Mouse (Mus musculus): ENCODE results near the gene Tmem107. TPM values are rescaled to one million over a fixed set of nuclear protein-coding genes. Genes with fewer than 3 reads are reported as not detected.

Gene Tmem107
- polyA plus RNA-seq, 1 experiment, result 63.5 TPM

- TF ChIP-seq GATA1 (IDR thresholded peaks at IDR 0.05; ENCODE audit: low read length), result no peak
Measured at GRCm38 (mm10) chr11:69117737-69118695, 47.4 kb downstream of the Tmem107 start.

GRCm38 (mm10) chr11:69118765-69119164, 48.2 kb downstream of the Tmem107 start:
- TF ChIP-seq GATA1 (IDR thresholded peaks at IDR 0.05; ENCODE audit: low read length), result no peak

- no peak for TF ChIP-seq GATA1 (IDR thresholded peaks at IDR 0.05; ENCODE audit: low read length)
Measured at GRCm38 (mm10) chr11:69119446-69120155, 49.0 kb downstream of the Tmem107 start.

- no peak for TF ChIP-seq GATA1 (IDR thresholded peaks at IDR 0.05; ENCODE audit: low read length)
Measured at GRCm38 (mm10) chr11:69120221-69121000, 49.8 kb downstream of the Tmem107 start, which contains the start of gene Hes7. Hes7 (plus strand) TSS chr11:69120404.

GRCm38 (mm10) chr11:69121001-69121740, 50.6 kb downstream of the Tmem107 start:
- TF ChIP-seq GATA1 (IDR thresholded peaks at IDR 0.05; ENCODE audit: low read length), result no peak

- no peak for TF ChIP-seq GATA1 (IDR thresholded peaks at IDR 0.05; ENCODE audit: low read length)
Measured at GRCm38 (mm10) chr11:69121741-69122335, 51.2 kb downstream of the Tmem107 start.

- TF ChIP-seq GATA1 (IDR thresholded peaks at IDR 0.05; ENCODE audit: low read length), result no peak
Measured at GRCm38 (mm10) chr11:69122336-69122951, 51.8 kb downstream of the Tmem107 start, which contains the start of gene 9130213A22Rik. 9130213A22Rik (minus strand) TSS chr11:69122589.

Other genes with a start within 250 kb of the Tmem107 start
- 29.4 and 40.1 TPM in 2 replicates for gene Ndel1, start 198.9 kb upstream of the Tmem107 start, polyA plus RNA-seq (2012)
- gene Rnf222, start 182.3 kb upstream of the Tmem107 start, polyA plus RNA-seq (2012), result not detected in 2 replicates
- 180 and 197 TPM in 2 replicates for gene Rpl26, start 169.2 kb upstream of the Tmem107 start, polyA plus RNA-seq (2012)
- not detected in 2 replicates for gene Odf4, start 143.7 kb upstream of the Tmem107 start, polyA plus RNA-seq (2012)
- gene Arhgef15, start 113.3 kb upstream of the Tmem107 start, polyA plus RNA-seq (2012), result not detected in 2 replicates
- 1.2 and 1.5 TPM in 2 replicates for gene Slc25a35, start 102.7 kb upstream of the Tmem107 start, polyA plus RNA-seq (2012)
- gene Rangrf, start 95.6 kb upstream of the Tmem107 start, polyA plus RNA-seq (2012), result 11.1 and 12.8 TPM in 2 replicates
- gene Pfas, start 62.3 kb upstream of the Tmem107 start, polyA plus RNA-seq (2012), result 31.5 and 37.6 TPM in 2 replicates
- 39.7 and 70.1 TPM in 2 replicates for gene Ctc1, start 54.9 kb upstream of the Tmem107 start, polyA plus RNA-seq (2012)
- gene Aurkb, start 25.2 kb upstream of the Tmem107 start, polyA plus RNA-seq (2012), result 217 and 345 TPM in 2 replicates
- 20.5 and 25.2 TPM in 2 replicates for gene Borcs6, start 11.1 kb upstream of the Tmem107 start, polyA plus RNA-seq (2012)
- gene Vamp2, start 17.7 kb downstream of the Tmem107 start, polyA plus RNA-seq (2012), result 32.2 and 39.6 TPM in 2 replicates
- 25.0 and 26.2 TPM in 2 replicates for gene Per1, start 24.4 kb downstream of the Tmem107 start, polyA plus RNA-seq (2012)
- 0.80 and 1.4 TPM in 2 replicates for gene Hes7, start 49.6 kb downstream of the Tmem107 start, polyA plus RNA-seq (2012)
- 0.09 and 0.10 TPM in 2 replicates for gene 9130213A22Rik, start 51.8 kb downstream of the Tmem107 start, polyA plus RNA-seq (2012)
- gene Aloxe3, start 55.1 kb downstream of the Tmem107 start, polyA plus RNA-seq (2012), result not detected in 2 replicates
- not detected in 2 replicates for gene Alox12b, start 86.2 kb downstream of the Tmem107 start, polyA plus RNA-seq (2012)
- gene Alox8, start 127.0 kb downstream of the Tmem107 start, polyA plus RNA-seq (2012), result not detected in 2 replicates
- not detected in 2 replicates for gene Gucy2e, start 166.2 kb downstream of the Tmem107 start, polyA plus RNA-seq (2012)

Data from G1E-ER4 (cell line).